Mouse (Mus musculus): Measurements from ENCODE around the gene Csgalnact2. TPM values are rescaled to one million over a fixed set of nuclear protein-coding genes. Genes with fewer than 3 reads are reported as not detected.

Csgalnact2 gene
- polyA plus RNA-seq, 1 experiment from 2014 or later: 10.7 TPM

DNA sequence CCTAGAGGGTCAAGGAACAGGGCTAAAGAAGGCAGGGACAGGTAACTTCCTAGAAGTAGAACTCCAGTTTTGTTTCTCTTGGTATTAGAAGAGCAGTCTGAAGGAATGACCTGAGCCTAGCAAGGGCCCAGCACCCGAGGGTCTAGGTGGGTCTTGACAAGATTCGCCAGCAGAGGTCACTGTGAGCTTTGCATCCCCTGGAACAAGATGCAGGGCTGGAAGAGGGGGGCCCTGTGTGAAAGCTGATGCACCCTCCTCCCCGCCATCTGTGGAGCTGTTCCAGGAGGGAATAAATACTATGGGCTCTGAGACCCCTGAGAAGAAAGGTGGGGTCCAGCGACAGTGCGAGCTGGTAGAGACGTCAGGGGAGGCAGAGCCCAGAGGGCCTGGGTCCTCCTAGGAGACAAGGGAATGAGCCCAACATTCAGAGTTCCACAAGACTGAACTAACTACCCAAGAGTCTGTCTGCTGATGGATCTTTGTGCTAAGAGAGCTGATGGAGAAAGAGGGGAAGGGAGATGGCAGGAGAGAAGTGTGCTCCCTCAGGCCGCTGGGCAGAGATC is 73.9 kb downstream of the Csgalnact2 start:
- peak; percentile 40; the same call in 1 of the 2 replicates for ATAC-seq

DNA sequence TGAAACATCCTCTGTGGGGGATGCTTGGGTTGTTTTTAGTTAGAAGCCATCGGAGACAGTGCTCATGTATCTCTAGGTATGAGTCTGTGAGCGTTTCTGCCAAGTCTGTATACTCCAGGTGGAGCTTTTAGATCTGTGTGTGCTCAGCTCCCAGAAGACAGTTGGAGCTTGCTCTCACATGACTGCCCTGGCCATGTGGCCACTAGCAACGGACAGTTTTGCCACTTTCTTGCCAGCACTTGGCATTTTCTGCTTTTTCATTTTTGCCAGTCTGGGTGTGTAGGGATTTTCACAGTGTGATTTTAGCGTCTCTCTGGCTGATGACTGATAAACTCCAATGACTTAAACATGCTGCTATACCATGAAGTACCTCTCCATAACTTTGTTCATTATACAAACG is 75.7 kb downstream of the Csgalnact2 start:
- Histone ChIP-seq H3K27ac (ENCODE audit: low read depth, low read length) (no peak overlapping the region), H3K27me3 (replicated peaks; ENCODE audit: control insufficient read depth, insufficient read depth, low read length) (peaks cover 24% of the 10 kb centered on the region), H3K4me3 (ENCODE audit: low read depth, low read length) (no peak overlapping the region), H3K4me2 (ENCODE audit: low read length) (no peak overlapping the region), H3K4me1 (ENCODE audit: control insufficient read depth, insufficient read depth, low read length) (peaks cover 11% of the 10 kb centered on the region), H3K9ac (ENCODE audit: low read length) (no peak overlapping the region), H3K36me3 (ENCODE audit: control insufficient read depth, insufficient read depth, low read length) (no peaks in the 10 kb centered on the region), H3K9me3 (replicated peaks; ENCODE audit: control insufficient read depth, low read length) (no peaks in the 10 kb centered on the region)
- no peak for ATAC-seq
- 74% methylated on average over 5 of the region's 5 CpGs for WGBS
- DNase-seq (ENCODE audit: low spot score): no peak

More for the DNA sequence above, 73.9 kb downstream of the Csgalnact2 start:
- 10% methylated on average over 7 of the region's 7 CpGs for WGBS
- Histone ChIP-seq H3K27ac (ENCODE audit: low read depth, low read length) (no peak overlapping the region), H3K36me3 (ENCODE audit: control insufficient read depth, insufficient read depth, low read length) (no peaks in the 10 kb centered on the region), H3K4me1 (ENCODE audit: control insufficient read depth, insufficient read depth, low read length) (peaks cover 11% of the 10 kb centered on the region), H3K4me3 (ENCODE audit: low read depth, low read length) (no peak overlapping the region), H3K9me3 (replicated peaks; ENCODE audit: control insufficient read depth, low read length) (no peaks in the 10 kb centered on the region), H3K4me2 (ENCODE audit: low read length) (peak overlapping the region; percentile 97; the same call in 1 of the 2 replicates), H3K27me3 (replicated peaks; ENCODE audit: control insufficient read depth, insufficient read depth, low read length) (peaks cover 24% of the 10 kb centered on the region), H3K9ac (ENCODE audit: low read length) (no peak overlapping the region)
- peak; percentile 75 for DNase-seq (ENCODE audit: low spot score)

DNA sequence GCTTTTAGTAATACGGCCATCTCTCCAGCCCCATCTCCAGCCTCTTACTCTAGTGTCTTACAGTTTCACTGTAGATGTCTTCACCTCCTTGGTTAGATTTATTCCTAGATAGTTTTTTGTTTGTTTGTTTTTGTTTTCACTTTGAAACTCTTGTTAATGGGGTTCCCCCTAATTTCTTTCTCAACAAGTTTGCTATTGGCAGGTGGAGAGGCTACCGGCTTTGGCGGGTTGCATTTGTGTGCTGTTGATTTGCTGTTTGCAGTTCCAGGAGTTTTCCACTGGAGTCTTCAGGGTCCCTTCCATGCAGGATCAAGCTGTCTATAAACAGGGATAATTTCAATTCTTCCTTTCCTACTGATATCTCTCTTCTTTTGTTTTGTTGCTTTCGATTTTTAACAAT is 77.7 kb downstream of the Csgalnact2 start:
- no peak overlapping the region for H3K9ac ChIP-seq (ENCODE audit: low read length)
- peaks cover 7% of the 10 kb centered on the region; the same call in 1 of the 2 replicates for H3K27me3 ChIP-seq (replicated peaks; ENCODE audit: control insufficient read depth, insufficient read depth, low read length)
- H3K36me3 ChIP-seq (ENCODE audit: control insufficient read depth, insufficient read depth, low read length): no peaks in the 10 kb centered on the region
- H3K9me3 ChIP-seq (replicated peaks; ENCODE audit: control insufficient read depth, low read length): no peaks in the 10 kb centered on the region
- WGBS: 93% methylated on average over 4 of the region's 4 CpGs
- ATAC-seq (no peak), DNase-seq (ENCODE audit: low spot score) (no peak)
- H3K27ac ChIP-seq (ENCODE audit: low read depth, low read length): no peak overlapping the region
- no peak overlapping the region for H3K4me2 ChIP-seq (ENCODE audit: low read length)
- H3K4me1 ChIP-seq (ENCODE audit: control insufficient read depth, insufficient read depth, low read length): peaks cover 2% of the 10 kb centered on the region
- H3K4me3 ChIP-seq (ENCODE audit: low read depth, low read length): no peak overlapping the region

Small RNA genes within 50 kb of the gene (microRNA-seq; reads per million reads assigned to microRNA genes)
- 0.40 reads per million for gene Mir7044

Other genes starting within 250 kb of the Csgalnact2 start
- 410 and 433 TPM in 2 replicates for gene Hnrnpf, start 238.8 kb downstream of the Csgalnact2 start, polyA plus RNA-seq (2014; fragmentation: Nextera tagmentation; extraction: Ambion mirVana)
- gene Fxyd4, start 201.4 kb downstream of the Csgalnact2 start, polyA plus RNA-seq (2014; fragmentation: Nextera tagmentation; extraction: Ambion mirVana): 0.75 and 1.2 TPM in 2 replicates
- gene Rasgef1a, start 127.7 kb downstream of the Csgalnact2 start, polyA plus RNA-seq (2014; fragmentation: Nextera tagmentation; extraction: Ambion mirVana): 1.4 and 1.5 TPM in 2 replicates
- 0.75 and 1.2 TPM in 2 replicates for gene Ret, start 58.6 kb upstream of the Csgalnact2 start, polyA plus RNA-seq (2014; fragmentation: Nextera tagmentation; extraction: Ambion mirVana)